Mouse (Mus musculus) C2C12 (cell line): ENCODE results near the gene Ccdc153. TPM values are rescaled to one million over a fixed set of nuclear protein-coding genes. Genes with fewer than 3 reads are reported as not detected.

Experiments used
- H3K27me3 ChIP-seq: one replicate; pipeline ENCODE4 v1.6.1; 2011; ENCODE audit not compliant: control insufficient read depth, insufficient read depth, insufficient read length
- H3K36me3 ChIP-seq: one replicate; pipeline ENCODE4 v1.6.1; 2011; ENCODE audit not compliant: control insufficient read depth, insufficient read depth
- H3K4me3 ChIP-seq: one replicate; pipeline ENCODE4 v1.5.1; 2011; ENCODE audit warnings: mild to moderate bottlenecking, control low read depth; ENCODE audit not compliant: poor library complexity, insufficient read depth, severe bottlenecking
- H3K79me2 ChIP-seq: one replicate; pipeline ENCODE4 v1.6.1; 2011; ENCODE audit not compliant: control insufficient read depth, insufficient read depth
- H3K79me3 ChIP-seq: one replicate; pipeline ENCODE4 v1.6.1; 2011; ENCODE audit warnings: low read depth, control low read depth
- H3ac ChIP-seq: one replicate; pipeline ENCODE3; 2011; ENCODE audit warnings: low read depth; ENCODE audit not compliant: control insufficient read depth, insufficient read length
- CEBPB ChIP-seq: IDR thresholded peaks from one replicate; pipeline ENCODE4 v1.6.1; 2011; ENCODE audit warnings: low read depth, mild to moderate bottlenecking, control low read depth, moderate library complexity
- CTCF ChIP-seq: IDR thresholded peaks from one replicate; pipeline ENCODE4 v1.5.1; 2011; ENCODE audit not compliant: control insufficient read depth, insufficient read depth, insufficient read length
- FOSL1 ChIP-seq: IDR thresholded peaks from one replicate; pipeline ENCODE4 v1.8.0; 2011; ENCODE audit warnings: mild to moderate bottlenecking, low read length; ENCODE audit not compliant: poor library complexity, insufficient read depth, severe bottlenecking
- MAX ChIP-seq: IDR thresholded peaks from one replicate; pipeline ENCODE4 v1.6.1; 2011; ENCODE audit warnings: mild to moderate bottlenecking, control low read depth
- MYOD1 ChIP-seq: IDR thresholded peaks from one replicate; pipeline ENCODE4 v1.6.1; 2011; ENCODE audit warnings: low read depth; ENCODE audit not compliant: control insufficient read depth, insufficient read length
- MYOG ChIP-seq: IDR thresholded peaks from one replicate; pipeline ENCODE4 v1.6.1; 2011; ENCODE audit not compliant: control insufficient read depth, insufficient read length; ENCODE audit errors: extremely low read depth
- USF1 ChIP-seq: IDR thresholded peaks from one replicate; pipeline ENCODE4 v1.6.1; 2011; ENCODE audit warnings: low read depth, mild to moderate bottlenecking, control low read depth, moderate library complexity
- polyA plus RNA-seq: library from polyadenylated mRNA; unstranded; fragments of >200 nt; fragmentation: generic; extraction: Trizol; gene quantifications from one replicate; pipeline ENCODE4 v1.2.1, GENCODE M21; 2012; ENCODE audit warnings: missing spikeins

Ccdc153 gene
- polyA plus RNA-seq, 1 experiment: 0.04 TPM

DNA sequence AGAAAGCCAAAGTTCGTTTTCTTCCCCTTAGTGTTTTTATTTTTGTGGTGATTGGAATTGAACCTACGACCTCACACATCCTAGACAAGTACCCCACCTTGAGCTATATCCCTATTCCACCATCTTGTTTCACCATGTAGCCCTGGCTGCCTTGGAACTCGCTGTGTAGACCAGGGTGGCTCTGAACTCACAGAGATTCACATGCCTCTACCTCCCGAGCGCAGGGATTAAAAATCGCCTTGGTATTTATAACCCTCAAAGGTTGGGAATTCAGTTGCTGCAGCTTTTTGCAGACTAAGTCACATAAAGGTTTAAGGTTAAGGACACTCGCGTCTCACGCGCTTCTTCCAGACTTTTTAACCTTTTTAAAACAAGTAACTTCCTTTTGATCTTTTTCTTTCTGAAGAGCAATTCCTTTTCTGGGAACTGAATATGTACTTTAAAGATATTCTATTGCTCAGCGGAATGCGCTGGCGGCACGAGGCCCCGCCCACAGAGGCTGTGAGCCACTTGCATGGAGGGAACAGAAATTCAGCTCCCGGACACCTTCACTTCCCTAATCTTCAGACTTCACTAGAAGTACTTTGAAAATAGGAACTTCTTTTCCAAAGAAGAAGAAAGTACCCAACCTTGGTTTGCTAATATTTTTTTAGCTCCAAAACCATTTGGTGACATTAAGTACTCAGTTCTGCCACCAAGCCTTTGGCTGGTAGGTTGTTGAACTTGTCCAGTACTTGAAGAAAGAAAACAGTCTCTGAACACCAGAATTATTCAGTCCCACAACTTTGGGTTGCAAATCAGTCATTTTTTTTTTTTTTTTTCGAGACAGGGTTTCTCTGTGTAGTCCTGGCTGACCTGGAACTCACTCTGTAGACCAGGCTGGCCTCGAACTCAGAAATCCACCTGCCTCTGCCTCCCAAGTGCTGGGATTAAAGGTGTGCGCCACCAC lies 5.7 kb upstream of the Ccdc153 start:
- Histone ChIP-seq H3ac (no peak overlapping the region), H3K79me2 (peaks cover 38% of the 10 kb centered on the region), H3K79me3 (peaks cover 24% of the 10 kb centered on the region), H3K4me3 (no peak overlapping the region), H3K36me3 (no peaks in the 10 kb centered on the region), H3K27me3 (no peaks in the 10 kb centered on the region)
- no peak for TF ChIP-seq USF1
- no peak for TF ChIP-seq MYOD1
- TF ChIP-seq MAX: no peak
- no peak for TF ChIP-seq CEBPB
- TF ChIP-seq MYOG: no peak
- no peak for TF ChIP-seq CTCF
- no peak for TF ChIP-seq FOSL1

DNA sequence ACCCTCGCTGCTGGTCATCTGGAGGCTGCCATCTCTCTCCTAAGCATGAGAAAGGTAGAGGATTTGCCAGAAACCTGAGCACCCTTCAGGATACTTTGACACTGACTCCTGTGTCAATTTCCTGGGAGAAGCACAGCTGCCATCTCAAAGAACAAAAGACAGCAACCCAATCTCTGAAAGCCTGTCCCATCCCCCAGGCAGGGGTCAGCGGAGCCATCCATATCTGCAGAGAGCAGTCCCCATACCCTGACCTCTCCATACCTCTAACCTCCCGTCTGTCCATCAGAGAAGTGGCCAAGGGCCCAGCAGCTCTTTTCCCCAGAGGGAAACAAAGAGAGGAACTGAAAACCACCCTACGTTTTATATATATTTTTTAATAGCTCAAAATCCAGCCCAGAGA lies 3.9 kb upstream of the Ccdc153 start:
- H3K4me3 ChIP-seq: no peak overlapping the region
- H3ac ChIP-seq: no peak overlapping the region

DNA sequence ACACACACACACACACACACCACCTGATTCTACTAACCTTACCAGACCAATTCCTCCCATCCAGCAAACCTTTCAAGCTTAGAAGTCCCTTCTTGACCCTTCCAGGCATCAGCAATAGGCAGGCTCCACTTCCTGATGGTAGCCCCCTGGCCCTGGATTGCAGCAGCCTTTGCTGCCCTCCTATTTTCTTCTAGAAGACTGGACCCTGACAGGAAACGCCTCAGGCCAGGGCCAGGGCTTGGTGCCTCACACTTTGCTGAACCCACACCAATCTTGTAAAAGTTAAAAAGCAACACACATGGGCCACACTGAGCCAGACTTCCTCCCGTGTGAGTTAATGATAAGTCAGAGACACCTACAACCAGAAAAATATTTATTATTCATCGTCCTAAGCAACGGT lies 3.3 kb upstream of the Ccdc153 start:
- H3K27me3 ChIP-seq: no peaks in the 10 kb centered on the region
- H3K79me2 ChIP-seq: peaks cover 16% of the 10 kb centered on the region
- no peak overlapping the region for H3K4me3 ChIP-seq
- TF ChIP-seq CTCF: no peak
- H3ac ChIP-seq: no peak overlapping the region
- H3K36me3 ChIP-seq: no peaks in the 10 kb centered on the region
- peaks cover 10% of the 10 kb centered on the region for H3K79me3 ChIP-seq

More for the DNA sequence above, 3.9 kb upstream of the Ccdc153 start:
- Histone ChIP-seq H3K36me3 (no peaks in the 10 kb centered on the region), H3K79me2 (peaks cover 22% of the 10 kb centered on the region), H3K27me3 (no peaks in the 10 kb centered on the region), H3K79me3 (peaks cover 14% of the 10 kb centered on the region)
- TF ChIP-seq FOSL1 (no peak), MYOG (no peak), CTCF (no peak), MYOD1 (no peak), MAX (no peak), USF1 (no peak), CEBPB (no peak)

DNA sequence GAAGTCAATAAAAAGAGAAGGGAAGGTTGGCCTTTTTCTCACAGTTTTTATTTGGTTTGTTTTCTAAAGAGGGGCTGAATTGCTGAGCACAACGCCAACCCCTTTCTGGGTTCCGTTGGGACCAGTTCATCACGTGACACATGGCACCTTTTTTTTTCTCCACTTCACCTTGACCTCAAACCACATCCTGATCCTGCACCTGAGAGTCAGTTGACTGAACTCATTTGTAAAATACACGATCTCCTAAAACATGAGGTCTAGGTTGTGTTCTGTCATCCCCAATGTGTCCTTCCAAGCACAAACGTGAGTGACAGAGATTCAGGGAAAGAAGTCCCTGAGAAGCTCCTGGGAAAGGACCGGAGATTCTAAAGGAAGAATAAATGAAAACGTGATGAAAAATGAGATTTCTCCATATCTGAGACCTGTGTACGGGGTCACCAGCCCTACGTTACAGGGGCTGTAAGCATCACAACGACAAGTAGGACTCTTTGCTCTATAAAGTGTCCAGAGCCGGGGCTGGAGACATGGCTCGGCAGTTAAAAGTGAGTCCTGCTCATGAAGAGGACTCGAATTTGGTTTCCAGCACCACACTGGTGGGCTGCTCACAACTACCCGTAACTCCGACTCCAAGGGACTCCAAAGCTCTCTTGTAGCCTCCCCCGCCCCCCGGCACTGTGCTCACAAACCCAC lies 1.8 kb upstream of the Ccdc153 start:
- peak; percentile 59 for TF ChIP-seq USF1
- no peak for TF ChIP-seq FOSL1
- H3K36me3 ChIP-seq: no peaks in the 10 kb centered on the region
- H3K79me3 ChIP-seq: no peaks in the 10 kb centered on the region
- H3ac ChIP-seq: no peak overlapping the region
- no peak overlapping the region for H3K4me3 ChIP-seq
- no peaks in the 10 kb centered on the region for H3K27me3 ChIP-seq
- peaks cover 1% of the 10 kb centered on the region for H3K79me2 ChIP-seq

DNA sequence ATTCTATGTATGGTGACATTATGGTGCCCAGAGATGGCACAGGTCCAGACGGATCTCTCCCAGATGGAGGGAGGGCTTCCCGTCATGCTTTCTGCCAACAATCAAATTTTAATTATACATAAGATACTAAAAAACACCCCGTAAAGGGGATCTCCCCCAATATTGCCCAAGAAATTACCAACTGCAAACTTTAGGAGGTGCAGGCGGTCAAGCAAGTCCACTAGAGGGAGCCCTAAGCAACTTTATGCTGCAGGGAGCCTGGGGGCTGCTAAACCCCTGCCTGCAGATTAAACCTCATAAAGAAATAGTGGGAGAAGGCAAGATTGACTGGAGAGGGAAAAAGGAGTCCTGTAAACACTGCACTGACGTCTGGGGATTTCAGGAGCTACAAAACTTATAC lies 1.0 kb upstream of the Ccdc153 start:
- peak; percentile 31 for TF ChIP-seq CTCF
- TF ChIP-seq MYOD1: no peak
- no peak for TF ChIP-seq USF1
- H3K27me3 ChIP-seq: no peaks in the 10 kb centered on the region
- no peaks in the 10 kb centered on the region for H3K36me3 ChIP-seq
- H3K79me3 ChIP-seq: no peaks in the 10 kb centered on the region
- no peak overlapping the region for H3ac ChIP-seq
- no peaks in the 10 kb centered on the region for H3K79me2 ChIP-seq
- no peak overlapping the region for H3K4me3 ChIP-seq

DNA sequence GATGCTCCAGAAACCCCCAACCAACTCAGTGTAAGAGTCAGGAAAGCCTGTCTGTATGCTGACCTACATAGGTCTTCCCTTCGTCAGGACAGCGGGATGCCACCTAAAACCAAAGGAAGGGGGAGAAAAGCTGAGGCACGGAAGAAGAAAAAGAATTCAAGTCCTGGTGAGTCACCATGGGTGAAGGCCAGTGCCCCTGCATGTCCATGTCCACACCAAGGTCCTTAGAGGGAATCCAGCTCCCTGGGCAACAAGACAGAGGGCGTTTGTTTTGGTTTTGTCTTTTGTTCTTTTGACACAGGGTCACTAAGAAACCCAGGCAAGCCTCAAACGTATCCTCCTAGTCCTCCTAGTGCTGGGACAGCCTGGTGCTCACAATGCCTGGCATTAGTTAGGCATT lies 435 bp downstream of the Ccdc153 start:
- H3K79me2 ChIP-seq: no peaks in the 10 kb centered on the region
- no peak overlapping the region for H3K4me3 ChIP-seq
- H3ac ChIP-seq: no peak overlapping the region
- H3K27me3 ChIP-seq: no peaks in the 10 kb centered on the region
- no peaks in the 10 kb centered on the region for H3K79me3 ChIP-seq
- TF ChIP-seq FOSL1 (no peak), MYOG (no peak), MAX (no peak)
- no peaks in the 10 kb centered on the region for H3K36me3 ChIP-seq
